Mouse (Mus musculus): ENCODE data around the gene C1qtnf1. TPM values are rescaled to one million over a fixed set of nuclear protein-coding genes. Genes with fewer than 3 reads are reported as not detected.

Gene C1qtnf1
- polyA plus RNA-seq, 1 experiment from 2014 or later = 6.3 TPM

GRCm38 (mm10) chr11:118448385-118448784 is 20.4 kb downstream of the C1qtnf1 start:
- Histone ChIP-seq H3K36me3 (no peaks in the 10 kb centered on the region), H3K4me2 (replicated peaks) (no peak overlapping the region), H3K9ac (no peak overlapping the region), H3K27ac (no peak overlapping the region), H3K4me1 (replicated peaks) (no peaks in the 10 kb centered on the region), H3K9me3 (no peaks in the 10 kb centered on the region), H3K27me3 (replicated peaks) (no peaks in the 10 kb centered on the region), H3K4me3 (replicated peaks) (no peak overlapping the region)
- no peak for ATAC-seq
- WGBS = 75% methylated on average over 8 of the region's 8 CpGs

GRCm38 (mm10) chr11:118451211-118451610 is 23.2 kb downstream of the C1qtnf1 start:
- H3K9ac ChIP-seq = no peak overlapping the region
- H3K4me2 ChIP-seq (replicated peaks) = no peak overlapping the region
- H3K27me3 ChIP-seq (replicated peaks) = no peaks in the 10 kb centered on the region
- no peaks in the 10 kb centered on the region for H3K9me3 ChIP-seq
- H3K36me3 ChIP-seq = no peaks in the 10 kb centered on the region
- no peak for ATAC-seq
- no peak overlapping the region for H3K27ac ChIP-seq
- no peak overlapping the region for H3K4me3 ChIP-seq (replicated peaks)
- no peaks in the 10 kb centered on the region for H3K4me1 ChIP-seq (replicated peaks)
- WGBS = 85% methylated on average over 6 of the region's 6 CpGs

- Histone ChIP-seq H3K9me3 (no peaks in the 10 kb centered on the region), H3K9ac (no peak overlapping the region), H3K4me3 (replicated peaks) (no peak overlapping the region), H3K4me1 (replicated peaks) (no peaks in the 10 kb centered on the region), H3K27ac (no peak overlapping the region), H3K27me3 (replicated peaks) (no peaks in the 10 kb centered on the region), H3K4me2 (replicated peaks) (no peak overlapping the region), H3K36me3 (no peaks in the 10 kb centered on the region)
- no peak for ATAC-seq
- WGBS = 82% methylated on average over 2 of the region's 2 CpGs
Observed at GRCm38 (mm10) chr11:118452955-118453354, 25.0 kb downstream of the C1qtnf1 start.

- Histone ChIP-seq H3K27ac (no peak overlapping the region), H3K36me3 (no peaks in the 10 kb centered on the region), H3K4me1 (replicated peaks) (peaks cover 2% of the 10 kb centered on the region), H3K4me3 (replicated peaks) (no peak overlapping the region), H3K9ac (no peak overlapping the region), H3K27me3 (replicated peaks) (no peaks in the 10 kb centered on the region), H3K4me2 (replicated peaks) (no peak overlapping the region), H3K9me3 (no peaks in the 10 kb centered on the region)
- no peak for ATAC-seq
- WGBS = 71% methylated on average over 11 of the region's 11 CpGs
Observed at GRCm38 (mm10) chr11:118453886-118454671, 26.1 kb downstream of the C1qtnf1 start.

- Histone ChIP-seq H3K27ac (no peak overlapping the region), H3K4me2 (replicated peaks) (no peak overlapping the region), H3K36me3 (no peaks in the 10 kb centered on the region), H3K9ac (no peak overlapping the region), H3K4me3 (replicated peaks) (no peak overlapping the region), H3K9me3 (no peaks in the 10 kb centered on the region), H3K27me3 (replicated peaks) (no peaks in the 10 kb centered on the region), H3K4me1 (replicated peaks) (peaks cover 4% of the 10 kb centered on the region)
- WGBS = 76% methylated on average over 6 of the region's 6 CpGs
- no peak for ATAC-seq
Observed at GRCm38 (mm10) chr11:118455788-118456187, 27.8 kb downstream of the C1qtnf1 start.

- H3K36me3 ChIP-seq = no peaks in the 10 kb centered on the region
- no peak overlapping the region for H3K4me3 ChIP-seq (replicated peaks)
- H3K4me1 ChIP-seq (replicated peaks) = peaks cover 4% of the 10 kb centered on the region
- H3K9ac ChIP-seq = no peak overlapping the region
- no peak overlapping the region for H3K4me2 ChIP-seq (replicated peaks)
- 79% methylated on average over 11 of the region's 11 CpGs for WGBS
- no peaks in the 10 kb centered on the region for H3K27me3 ChIP-seq (replicated peaks)
- H3K9me3 ChIP-seq = no peaks in the 10 kb centered on the region
- H3K27ac ChIP-seq = no peak overlapping the region
- ATAC-seq = no peak
Observed at GRCm38 (mm10) chr11:118456937-118457336, 28.9 kb downstream of the C1qtnf1 start.

- WGBS = 23% methylated on average over 8 of the region's 8 CpGs
- H3K27me3 ChIP-seq (replicated peaks) = no peaks in the 10 kb centered on the region
- ATAC-seq = peak; percentile 61; the same call in 1 of the 2 replicates
- no peaks in the 10 kb centered on the region for H3K9me3 ChIP-seq
- 0 out of 2 replicates have a peak overlapping the region, but pooled peaks have one; percentile 10 for H3K27ac ChIP-seq
- H3K4me1 ChIP-seq (replicated peaks) = peaks cover 4% of the 10 kb centered on the region
- no peaks in the 10 kb centered on the region for H3K36me3 ChIP-seq
- no peak overlapping the region for H3K9ac ChIP-seq
- no peak overlapping the region for H3K4me3 ChIP-seq (replicated peaks)
- peak overlapping the region; percentile 20 for H3K4me2 ChIP-seq (replicated peaks)
Observed at GRCm38 (mm10) chr11:118459051-118459450, 31.0 kb downstream of the C1qtnf1 start.

GRCm38 (mm10) chr11:118459536-118459935 is 31.5 kb downstream of the C1qtnf1 start:
- 0 out of 2 replicates have a peak overlapping the region, but pooled peaks have one; percentile 10 for H3K27ac ChIP-seq

GRCm38 (mm10) chr11:118460280-118460679 is 32.3 kb downstream of the C1qtnf1 start:
- Histone ChIP-seq H3K27ac (no peak overlapping the region), H3K36me3 (no peaks in the 10 kb centered on the region), H3K4me1 (replicated peaks) (peaks cover 4% of the 10 kb centered on the region), H3K4me2 (replicated peaks) (no peak overlapping the region), H3K9me3 (no peaks in the 10 kb centered on the region), H3K27me3 (replicated peaks) (no peaks in the 10 kb centered on the region), H3K4me3 (replicated peaks) (no peak overlapping the region), H3K9ac (no peak overlapping the region)
- no peak for ATAC-seq
- 70% methylated on average over 6 of the region's 6 CpGs for WGBS

More at GRCm38 (mm10) chr11:118459536-118459935, 31.5 kb downstream of the C1qtnf1 start:
- Histone ChIP-seq H3K9ac (no peak overlapping the region), H3K4me2 (replicated peaks) (peak overlapping the region; percentile 20; the same call in 1 of the 2 replicates), H3K4me1 (replicated peaks) (peaks cover 4% of the 10 kb centered on the region), H3K4me3 (replicated peaks) (no peak overlapping the region), H3K36me3 (no peaks in the 10 kb centered on the region), H3K27me3 (replicated peaks) (no peaks in the 10 kb centered on the region), H3K9me3 (no peaks in the 10 kb centered on the region)
- WGBS = 40% methylated on average over 3 of the region's 4 CpGs
- ATAC-seq = peak; percentile 45; the same call in 1 of the 2 replicates

GRCm38 (mm10) chr11:118467441-118468035 is 39.5 kb downstream of the C1qtnf1 start:
- Histone ChIP-seq H3K27me3 (replicated peaks) (no peaks in the 10 kb centered on the region), H3K4me3 (replicated peaks) (no peak overlapping the region), H3K9me3 (no peaks in the 10 kb centered on the region), H3K36me3 (no peaks in the 10 kb centered on the region), H3K4me1 (replicated peaks) (peaks cover 11% of the 10 kb centered on the region), H3K9ac (no peak overlapping the region), H3K27ac (peak overlapping the region; percentile 69), H3K4me2 (replicated peaks) (no peak overlapping the region)
- peak; percentile 72 for ATAC-seq
- 59% methylated on average over 11 of the region's 11 CpGs for WGBS

- peak overlapping the region; percentile 98 for H3K27ac ChIP-seq
- peak overlapping the region; percentile 15 for H3K4me3 ChIP-seq (replicated peaks)
- no peaks in the 10 kb centered on the region for H3K9me3 ChIP-seq
- WGBS = 48% methylated on average over 10 of the region's 10 CpGs
- H3K4me1 ChIP-seq (replicated peaks) = peaks cover 14% of the 10 kb centered on the region
- H3K27me3 ChIP-seq (replicated peaks) = no peaks in the 10 kb centered on the region
- H3K9ac ChIP-seq = no peak overlapping the region
- peak overlapping the region; percentile 50 for H3K4me2 ChIP-seq (replicated peaks)
- ATAC-seq = peak; percentile 74
- H3K36me3 ChIP-seq = no peaks in the 10 kb centered on the region
Observed at GRCm38 (mm10) chr11:118469509-118470160, 41.6 kb downstream of the C1qtnf1 start.

- Histone ChIP-seq H3K9ac (peak overlapping the region; percentile 36; the same call in 1 of the 2 replicates), H3K4me1 (replicated peaks) (peaks cover 20% of the 10 kb centered on the region), H3K27me3 (replicated peaks) (no peaks in the 10 kb centered on the region), H3K4me2 (replicated peaks) (peak overlapping the region; percentile 50), H3K9me3 (no peaks in the 10 kb centered on the region), H3K27ac (peak overlapping the region; percentile 98), H3K4me3 (replicated peaks) (peak overlapping the region; percentile 15), H3K36me3 (no peaks in the 10 kb centered on the region)
- 6% methylated on average over 12 of the region's 12 CpGs for WGBS
- peak; percentile 84 for ATAC-seq
Observed at GRCm38 (mm10) chr11:118470234-118470966, 42.4 kb downstream of the C1qtnf1 start.

Data from intestine, embryonic 15.5 days (tissue).